Mouse (Mus musculus): ENCODE data around the gene Prox2.

- no peak for TF ChIP-seq CTCF (IDR thresholded peaks at IDR 0.05; ENCODE audit: extremely low read depth, insufficient read depth, low read length)
- no peak for TF ChIP-seq POLR2A (IDR thresholded peaks at IDR 0.05; ENCODE audit: extremely low read depth, insufficient read depth, low read length)
Observed at GRCm38 (mm10) chr12:85095859-85096258, 14.7 kb downstream of the Prox2 start.

Data from cortical plate, adult 2 months (tissue).